Mouse (Mus musculus) Muller cell, postnatal 12 days (primary cell): ENCODE measurements at regions not wholly inside any gene's neighbourhood (a gene's known extent, or its start where the extent isn't known, plus 50 kb on each side); places are given as distances from the start of the nearest gene placed in this dataset.

Experiments
- DNase-seq: peaks from one replicate; pipeline ENCODE4 v3.0.0-alpha.2; 2015; ENCODE audit errors: inconsistent ontology term

GRCm38 (mm10) chr5:43339671-43340070 lies 106.7 kb downstream of the Cpeb2 start:
- no peak for DNase-seq

- no peak for DNase-seq
Measured at GRCm38 (mm10) chr5:43341475-43341874, 108.5 kb downstream of the Cpeb2 start.

GRCm38 (mm10) chr5:43344441-43344840 lies 111.5 kb downstream of the Cpeb2 start:
- DNase-seq = no peak

GRCm38 (mm10) chr5:43350987-43351386 lies 118.0 kb downstream of the Cpeb2 start:
- DNase-seq = no peak

- peak; percentile 75 for DNase-seq
Measured at GRCm38 (mm10) chr5:43353021-43353990, 120.3 kb downstream of the Cpeb2 start.

GRCm38 (mm10) chr5:43354351-43354942 lies 121.5 kb downstream of the Cpeb2 start:
- peak; percentile 72 for DNase-seq

GRCm38 (mm10) chr5:43355026-43355580 lies 122.1 kb downstream of the Cpeb2 start:
- peak; percentile 99 for DNase-seq

GRCm38 (mm10) chr5:43355832-43356231 lies 122.9 kb downstream of the Cpeb2 start:
- no peak for DNase-seq

- DNase-seq = no peak
Measured at GRCm38 (mm10) chr5:43357100-43357680, 124.2 kb downstream of the Cpeb2 start.

- DNase-seq = peak; percentile 60
Measured at GRCm38 (mm10) chr5:43357901-43358300, 124.9 kb downstream of the Cpeb2 start.

GRCm38 (mm10) chr5:43358928-43359765 lies 126.2 kb downstream of the Cpeb2 start:
- peak; percentile 97 for DNase-seq

- DNase-seq = peak; percentile 69
Measured at GRCm38 (mm10) chr5:43360298-43360697, 127.3 kb downstream of the Cpeb2 start.

GRCm38 (mm10) chr5:43361026-43361425 lies 128.1 kb downstream of the Cpeb2 start:
- DNase-seq = peak; percentile 54

GRCm38 (mm10) chr5:43372385-43372784 lies 139.4 kb downstream of the Cpeb2 start:
- DNase-seq = no peak

- DNase-seq = no peak
Measured at GRCm38 (mm10) chr5:43384689-43385375, 130.5 kb upstream of the C1qtnf7 start.

- DNase-seq = no peak
Measured at GRCm38 (mm10) chr5:43390997-43391396, 124.3 kb upstream of the C1qtnf7 start.

GRCm38 (mm10) chr5:43391412-43392029 lies 123.8 kb upstream of the C1qtnf7 start:
- DNase-seq = peak; percentile 41

- no peak for DNase-seq
Measured at GRCm38 (mm10) chr5:43392908-43393545, 122.3 kb upstream of the C1qtnf7 start.

GRCm38 (mm10) chr5:43417259-43417658 lies 98.1 kb upstream of the C1qtnf7 start:
- no peak for DNase-seq
